Mouse (Mus musculus) lung, adult 18-20 months (tissue): ENCODE results near the gene Cyth4.
A peak's percentile ranks its signal among the peaks of the same experiment; 100 is the strongest.

Source experiments
- DNase-seq, 2 experiments: peaks; one replicate each; pipeline ENCODE4 v3.0.0; 2022; ENCODE audit warnings: mixed read lengths in 2 of 2

Gene Cyth4

GRCm38 (mm10) chr15:78596914-78597313, at the start of gene Cyth4:
TSS of gene Cyth4 (plus strand) at chr15:78597047.
- peak; percentile 78 for DNase-seq

- peak; percentile 85 to 89 for DNase-seq
These were observed 49.2 kb upstream of the Cyth4 start for GRCm38 (mm10) chr15:78547415-78548335.

- peak in 1 of 2 experiments; percentile 21 for DNase-seq
These were observed 48.5 kb upstream of the Cyth4 start for GRCm38 (mm10) chr15:78548336-78548665.

- DNase-seq: no peak
These were observed 48.1 kb upstream of the Cyth4 start for GRCm38 (mm10) chr15:78548711-78549110.

- no peak for DNase-seq
These were observed 47.6 kb upstream of the Cyth4 start for GRCm38 (mm10) chr15:78549189-78549734.

- DNase-seq: no peak
These were observed 42.1 kb upstream of the Cyth4 start for GRCm38 (mm10) chr15:78554545-78555313.

GRCm38 (mm10) chr15:78557693-78558535, 38.9 kb upstream of the Cyth4 start:
- DNase-seq: no peak

- DNase-seq: no peak
These were observed 37.5 kb upstream of the Cyth4 start for GRCm38 (mm10) chr15:78559141-78559979.

- DNase-seq: no peak
These were observed 33.5 kb upstream of the Cyth4 start for GRCm38 (mm10) chr15:78563344-78563743.

GRCm38 (mm10) chr15:78563937-78564336, 32.9 kb upstream of the Cyth4 start:
- DNase-seq: no peak

GRCm38 (mm10) chr15:78564764-78565435, 31.9 kb upstream of the Cyth4 start:
- DNase-seq: no peak

GRCm38 (mm10) chr15:78567608-78568120, 29.2 kb upstream of the Cyth4 start:
- DNase-seq: no peak

- no peak for DNase-seq
These were observed 26.7 kb upstream of the Cyth4 start for GRCm38 (mm10) chr15:78570170-78570569.

GRCm38 (mm10) chr15:78571554-78572269, 25.1 kb upstream of the Cyth4 start:
- DNase-seq: peak; percentile 39 to 57

GRCm38 (mm10) chr15:78572270-78572600, 24.6 kb upstream of the Cyth4 start:
- no peak for DNase-seq

- DNase-seq: peak; percentile 63 to 65
These were observed 24.0 kb upstream of the Cyth4 start, which contains the start of gene Rac2 for GRCm38 (mm10) chr15:78572658-78573397. TSS of gene Rac2 (minus strand) at chr15:78572783.

GRCm38 (mm10) chr15:78576284-78576810, 20.5 kb upstream of the Cyth4 start:
- DNase-seq: no peak

GRCm38 (mm10) chr15:78583352-78583751, 13.5 kb upstream of the Cyth4 start:
- DNase-seq: no peak

- DNase-seq: no peak
These were observed 11.4 kb upstream of the Cyth4 start for GRCm38 (mm10) chr15:78585404-78585803.
